Mouse (Mus musculus) layer of hippocampus, adult 2 months (tissue): Measurements from ENCODE around the gene Hist1h2bp. TPM values are rescaled to one million over a fixed set of nuclear protein-coding genes. Genes with fewer than 3 reads are reported as not detected.
"Not testable (repeated sequence)": the region's sequence is repeated elsewhere in the genome, so short reads cannot be mapped to it uniquely, and the experiment has no call there.

Experiments used
- DNase-seq, 2 experiments: peaks; one replicate each; pipeline ENCODE4 v3.0.0; 2022; ENCODE audit warnings: low spot score in 2 of 2
- H3K27ac ChIP-seq: fragments of 200-600 bp; 2 replicates; pipeline ENCODE4 v1.8.1; 2022
- H3K4me3 ChIP-seq: fragments of 200-600 bp; 2 replicates; pipeline ENCODE4 v1.8.1; 2022; ENCODE audit warnings: mild to moderate bottlenecking
- CTCF ChIP-seq: fragments of 200-600 bp; conservative IDR thresholded peaks from 2 replicates; pipeline ENCODE4 v1.8.1; 2022; ENCODE audit warnings: antibody characterized with exemption, mild to moderate bottlenecking, moderate library complexity
- total RNA-seq, 2 experiments: library from RNA; stranded (reverse); gene quantifications; 2 replicates each; pipeline ENCODE4 v1.2.3; 2021

Gene Hist1h2bp
- total RNA-seq, 2 experiments from 2014 or later = 6.8 to 8.1 TPM

DNA sequence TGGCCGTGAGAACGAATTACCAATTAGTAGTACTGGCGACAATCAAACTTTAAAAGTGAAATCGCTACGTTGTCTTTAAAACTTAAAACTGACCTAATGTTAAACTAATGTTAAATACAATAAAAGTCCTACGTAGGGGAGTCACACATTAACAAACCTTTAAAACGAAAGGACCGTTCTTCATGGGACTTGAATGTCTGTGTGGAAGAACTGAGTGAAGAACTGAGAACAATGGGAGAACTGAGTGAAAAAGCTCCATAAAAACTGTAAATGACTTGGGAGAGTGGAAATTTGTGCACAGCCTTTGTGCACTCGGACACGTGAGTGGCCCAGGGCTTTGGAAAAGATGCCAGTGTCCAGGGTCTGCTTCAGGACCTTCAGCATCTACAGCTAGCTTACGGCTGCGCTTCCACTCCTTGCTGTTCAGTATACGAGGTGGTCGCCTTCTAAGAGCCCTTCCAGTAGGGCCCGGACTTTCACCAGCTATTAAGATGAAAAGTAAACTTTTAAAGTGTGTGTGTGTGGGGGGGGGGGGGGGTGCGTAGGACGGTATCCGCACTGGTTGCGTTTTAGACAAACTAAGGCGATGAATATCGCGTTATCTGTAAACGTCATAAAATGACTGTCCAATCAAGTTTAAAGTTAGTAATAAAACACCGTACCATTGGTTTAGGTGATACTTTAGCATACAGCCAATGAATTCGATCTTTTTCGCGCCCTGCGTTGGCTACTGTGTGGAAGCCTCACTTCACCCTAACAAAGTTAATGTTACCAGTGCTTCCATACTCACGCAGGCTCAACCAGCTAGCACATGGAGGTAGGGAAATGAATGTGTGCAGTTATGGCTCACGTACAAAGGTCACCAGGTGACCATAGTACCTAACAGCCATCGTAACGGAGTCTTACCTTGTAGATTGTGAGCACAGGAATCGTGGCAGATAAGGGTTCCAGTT is 8.2 kb upstream of the Hist1h2bp start:
- peak overlapping the region; percentile 64 for H3K4me3 ChIP-seq
- peak overlapping the region; percentile 43; the same call in 1 of the 2 replicates for H3K27ac ChIP-seq
- DNase-seq = peak; percentile 57 to 77
- TF ChIP-seq CTCF = no peak

DNA sequence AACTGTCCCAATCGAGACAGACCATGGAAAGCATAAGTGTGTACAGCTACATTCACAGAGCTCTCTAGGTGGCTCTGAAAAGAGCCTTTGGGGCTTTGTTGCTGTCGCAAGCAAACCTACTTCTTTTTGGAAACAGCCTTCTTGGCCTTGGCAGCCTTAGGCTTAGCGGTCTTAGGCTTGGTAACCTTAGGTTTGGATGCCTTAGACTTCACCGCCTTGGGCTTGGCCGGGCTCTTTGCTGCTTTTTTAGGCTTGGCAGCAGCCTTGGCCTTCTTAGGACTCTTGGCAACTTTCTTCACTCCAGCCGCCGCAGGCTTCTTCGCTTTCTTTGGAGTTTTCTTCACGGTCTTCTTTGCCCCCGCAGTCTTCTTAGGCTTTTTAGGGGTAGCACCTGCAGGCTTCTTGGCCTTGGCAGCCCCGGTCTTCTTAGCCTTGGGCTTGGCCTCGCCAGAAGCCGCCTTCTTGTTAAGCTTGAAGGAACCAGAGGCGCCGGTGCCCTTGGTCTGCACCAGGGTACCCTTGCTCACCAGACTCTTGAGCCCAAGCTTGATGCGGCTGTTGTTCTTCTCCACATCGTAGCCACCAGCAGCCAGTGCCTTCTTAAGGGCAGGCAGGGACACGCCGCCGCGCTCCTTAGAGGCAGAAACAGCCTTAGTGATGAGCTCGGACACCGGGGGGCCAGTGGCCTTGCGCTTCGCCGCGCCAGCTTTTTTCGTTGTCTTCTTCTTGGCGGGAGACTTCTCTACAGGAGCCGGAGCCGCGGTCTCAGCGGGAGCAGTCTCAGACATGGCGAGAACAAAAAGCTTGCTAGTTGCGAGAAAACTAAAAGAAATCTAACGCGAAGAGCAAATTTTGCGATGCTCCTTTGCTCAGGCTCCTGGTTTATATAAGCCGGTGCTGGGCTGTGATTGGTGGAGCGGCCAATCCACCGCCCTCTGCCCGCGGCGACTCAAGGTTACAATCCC is 7.2 kb upstream of the Hist1h2bp start, which contains the start of gene Hist1h1b:
TSS of gene Hist1h1b (minus strand) at position 859 of the 965 bp plus-strand sequence.
- peak within 1 kb of the TSS; percentile 64 for H3K4me3 ChIP-seq
- peak; percentile 23 to 49 for DNase-seq
- peak within 1 kb of the TSS; percentile 80 for H3K27ac ChIP-seq
- TF ChIP-seq CTCF = no peak

DNA sequence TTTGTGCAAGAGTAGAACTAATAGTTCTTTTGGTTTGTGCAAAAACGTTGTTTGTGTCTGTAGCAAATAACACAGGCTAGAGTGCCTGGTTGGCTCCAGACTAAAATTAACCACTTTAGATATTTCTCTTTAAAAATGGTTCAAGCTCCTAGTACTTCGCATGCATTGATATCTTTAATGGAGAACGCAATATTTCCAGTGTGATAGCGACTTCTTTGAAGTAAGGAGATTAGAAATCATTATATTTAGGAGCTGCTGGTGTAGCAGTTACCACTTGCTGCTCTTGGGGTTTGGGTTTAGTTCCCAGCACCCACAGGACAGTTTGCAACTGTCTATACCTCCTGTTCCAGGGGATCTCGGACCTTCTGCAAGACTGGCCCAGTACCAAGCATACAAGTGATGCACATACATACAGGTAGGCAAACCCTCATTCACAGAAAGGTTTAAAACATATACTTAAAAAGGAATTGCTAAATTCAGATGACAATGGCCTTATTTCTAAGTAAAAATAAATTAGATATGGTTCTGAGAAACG is 6.2 kb upstream of the Hist1h2bp start:
- TF ChIP-seq CTCF = no peak
- Histone ChIP-seq H3K27ac (no peak overlapping the region), H3K4me3 (peak overlapping the region; percentile 64)
- DNase-seq = no peak

DNA sequence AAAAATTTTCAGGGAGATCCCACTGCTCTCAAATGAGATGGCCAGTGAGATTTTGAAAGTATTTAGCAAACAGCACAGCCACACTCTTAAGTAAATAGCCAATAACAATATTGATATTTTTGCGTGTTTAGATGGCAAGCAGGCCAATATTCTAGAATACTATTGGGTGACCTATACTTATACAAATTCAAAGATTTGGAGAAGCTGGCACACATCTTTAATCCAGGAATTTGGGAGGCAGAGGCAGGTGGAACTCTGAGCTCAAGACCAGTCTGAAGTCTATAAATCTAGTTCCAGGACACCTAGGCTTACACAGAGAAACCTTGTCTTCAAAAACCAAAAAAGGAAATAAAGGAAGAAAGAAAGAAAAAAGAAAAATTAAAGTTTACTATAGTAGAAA is 5.6 kb upstream of the Hist1h2bp start:
- no peak for DNase-seq
- no peak for TF ChIP-seq CTCF

DNA sequence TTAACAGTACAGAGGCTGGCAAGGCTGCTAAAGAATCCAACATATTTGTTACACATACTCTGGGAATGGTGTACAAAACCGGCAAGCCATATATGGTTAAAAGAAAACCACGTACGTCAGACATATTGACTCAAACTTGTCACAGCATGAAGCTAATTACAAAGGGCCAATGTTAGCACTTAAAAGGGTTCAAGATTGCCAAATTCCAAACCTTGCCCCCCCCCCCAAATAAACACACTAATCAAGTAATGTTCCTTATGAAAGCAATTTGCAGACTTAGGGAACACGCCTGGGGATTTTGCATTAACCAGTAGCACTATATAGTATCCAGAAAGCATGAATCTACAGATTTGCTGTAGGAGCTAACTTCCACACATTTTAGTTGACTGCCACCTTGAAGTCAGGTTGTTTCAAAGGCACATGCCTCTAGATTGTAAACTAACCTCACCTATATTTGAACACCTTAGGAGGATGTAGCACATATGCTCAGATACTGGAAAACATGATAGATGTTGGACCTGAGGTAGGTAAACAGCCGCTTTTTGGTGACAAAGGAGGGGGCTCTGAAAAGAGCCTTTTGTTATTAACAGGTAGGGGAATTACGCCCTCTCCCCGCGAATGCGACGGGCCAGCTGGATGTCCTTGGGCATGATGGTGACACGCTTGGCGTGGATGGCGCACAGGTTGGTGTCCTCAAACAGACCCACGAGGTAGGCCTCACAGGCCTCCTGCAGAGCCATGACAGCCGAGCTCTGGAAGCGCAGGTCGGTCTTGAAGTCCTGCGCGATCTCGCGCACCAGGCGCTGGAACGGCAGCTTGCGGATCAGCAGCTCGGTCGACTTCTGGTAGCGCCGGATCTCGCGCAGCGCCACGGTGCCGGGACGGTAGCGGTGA is 4.7 kb upstream of the Hist1h2bp start:
- Histone ChIP-seq H3K4me3 (peak overlapping the region; percentile 59), H3K27ac (peak overlapping the region; percentile 80)
- DNase-seq = not testable (repeated sequence)

More for the DNA sequence above, 5.6 kb upstream of the Hist1h2bp start:
- Histone ChIP-seq H3K27ac (no peak overlapping the region), H3K4me3 (no peak overlapping the region)

- no peak for TF ChIP-seq CTCF
- Histone ChIP-seq H3K4me3 (peak within 1 kb of the TSS; percentile 59), H3K27ac (peak within 1 kb of the TSS; percentile 80)
- peak; percentile 75 to 88 for DNase-seq
These were observed 4.0 kb upstream of the Hist1h2bp start, which contains the start of gene Hist1h3i for GRCm38 (mm10) chr13:21783255-21783617. Hist1h3i (minus strand) TSS chr13:21783370.

GRCm38 (mm10) chr13:21783734-21784161 is 3.5 kb upstream of the Hist1h2bp start:
- TF ChIP-seq CTCF = no peak
- Histone ChIP-seq H3K4me3 (peak overlapping the region; percentile 59), H3K27ac (peak overlapping the region; percentile 40)
- DNase-seq = peak in 1 of 2 experiments; percentile 31

DNA sequence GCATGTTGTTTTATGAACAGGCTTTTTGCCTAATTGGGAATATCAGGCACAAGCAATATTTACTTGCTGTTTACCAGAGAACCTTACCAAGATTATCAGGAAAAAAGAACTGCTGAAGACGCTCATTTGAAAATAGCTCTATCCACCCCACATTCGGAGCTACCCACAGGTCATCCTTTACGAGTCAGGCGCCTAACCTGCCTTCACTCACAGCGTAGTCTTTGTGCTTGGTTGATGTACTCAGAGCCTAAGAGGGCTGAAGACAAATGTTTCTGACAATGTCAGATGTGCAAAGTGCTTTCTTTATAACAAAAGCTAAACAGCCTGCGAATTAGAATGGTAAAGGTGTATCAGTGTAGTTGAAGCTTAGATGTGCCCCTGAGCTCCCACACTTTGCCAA is 3.0 kb upstream of the Hist1h2bp start:
- no peak overlapping the region for H3K4me3 ChIP-seq
- H3K27ac ChIP-seq = no peak overlapping the region
- no peak for DNase-seq
- TF ChIP-seq CTCF = no peak

DNA sequence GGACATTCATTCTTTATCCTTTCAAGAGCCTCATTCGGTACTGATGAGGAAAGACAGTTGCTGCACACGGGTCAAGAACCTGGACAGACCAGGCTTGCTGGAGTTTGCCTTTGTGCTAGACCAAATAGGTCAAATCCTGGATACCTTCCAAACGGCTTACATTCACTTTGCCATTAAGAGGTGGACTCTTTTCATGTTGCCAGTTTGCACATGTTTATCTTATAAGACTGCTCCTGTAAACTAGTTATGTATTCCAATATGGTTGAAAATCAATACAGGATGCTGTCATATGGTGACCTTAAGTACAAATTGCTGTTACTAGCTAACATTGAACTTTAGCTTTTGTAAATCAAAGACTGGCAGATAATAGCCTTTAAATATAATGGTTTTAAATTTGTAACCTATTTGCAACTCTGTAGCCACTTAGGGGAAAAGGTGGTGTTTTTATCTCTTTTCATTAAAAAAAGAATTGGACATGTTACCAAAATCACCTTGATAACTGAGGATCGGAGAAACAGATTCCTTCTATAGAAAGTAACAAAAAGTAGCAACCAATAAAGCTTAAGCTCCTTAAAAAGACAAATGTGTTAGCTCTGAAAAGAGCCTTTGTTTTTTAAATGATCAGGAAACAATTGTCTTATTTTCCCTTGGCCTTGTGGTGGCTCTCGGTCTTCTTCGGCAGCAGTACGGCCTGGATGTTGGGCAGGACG is 917 bp upstream of the Hist1h2bp start:
- TF ChIP-seq CTCF = no peak; the same call in 1 of the 2 replicates
- Histone ChIP-seq H3K4me3 (peak overlapping the region; percentile 34), H3K27ac (peak overlapping the region; percentile 62)
- DNase-seq = no peak

- Histone ChIP-seq H3K4me3 (peak overlapping the region; percentile 56), H3K27ac (no peak overlapping the region)
- no peak for DNase-seq
- TF ChIP-seq CTCF = no peak
These were observed 716 bp downstream of the Hist1h2bp start for GRCm38 (mm10) chr13:21787760-21788593.
